Mouse (Mus musculus): ENCODE results near the gene Zyx.

- TF ChIP-seq CTCF (IDR thresholded peaks at IDR 0.05; ENCODE audit: low read depth, low read length) = no peak
- TF ChIP-seq GATA1 (IDR thresholded peaks at IDR 0.05; ENCODE audit: borderline replicate concordance, low read length) = no peak
- no peak for TF ChIP-seq POLR2AphosphoS5 (IDR thresholded peaks at IDR 0.05; ENCODE audit: insufficient replicate concordance, low read depth, low read length)
- TF ChIP-seq TAL1 (conservative IDR thresholded peaks at IDR 0.05; ENCODE audit: low read depth, low read length) = no peak
Observed at GRCm38 (mm10) chr6:42359364-42360147, 10.1 kb downstream of the Zyx start.
